Mouse (Mus musculus) kidney, embryonic 16.5 days (tissue): ENCODE measurements at regions not wholly inside any gene's neighbourhood (a gene's known extent, or its start where the extent isn't known, plus 50 kb on each side); places are given as distances from the start of the nearest gene placed in this dataset. TPM values are rescaled to one million over a fixed set of nuclear protein-coding genes. Genes with fewer than 3 reads are reported as not detected.

Source experiments
- ATAC-seq: fragments of 200-750 bp; cut with Nextera tagmentation; 2 replicates; pipeline ENCODE4 v1.8.0; 2017; ENCODE audit warnings: moderate TSS enrichment; ENCODE audit not compliant: low FRiP score, low TSS enrichment
- H3K27ac ChIP-seq: fragments of 300-500 bp; sonication (generic); 2 replicates; pipeline ENCODE4 v1.5.1; 2014; ENCODE audit warnings: low read length
- H3K27me3 ChIP-seq: fragments of 300-500 bp; sonication (generic); 2 replicates; pipeline ENCODE4 v1.6.1; 2014; ENCODE audit warnings: low read length, control low read depth, mixed read lengths; ENCODE audit not compliant: insufficient read depth
- H3K36me3 ChIP-seq: fragments of 300-500 bp; sonication (generic); 2 replicates; pipeline ENCODE4 v1.6.1; 2014; ENCODE audit warnings: low read length, control low read depth, mixed read lengths; ENCODE audit not compliant: insufficient read depth
- H3K4me1 ChIP-seq: fragments of 300-500 bp; sonication (generic); 2 replicates; pipeline ENCODE4 v1.6.1; 2014; ENCODE audit warnings: low read length, control low read depth, mixed read lengths; ENCODE audit not compliant: insufficient read depth
- H3K4me2 ChIP-seq: fragments of 300-500 bp; sonication (generic); replicated peaks from 2 replicates; pipeline ENCODE4 v1.6.1; 2014; ENCODE audit warnings: low read depth, low read length
- H3K4me3 ChIP-seq: fragments of 300-500 bp; sonication (generic); 2 replicates; pipeline ENCODE4 v1.5.1; 2014; ENCODE audit warnings: mild to moderate bottlenecking, low read length
- H3K9ac ChIP-seq: fragments of 300-500 bp; sonication (generic); replicated peaks from 2 replicates; pipeline ENCODE4 v1.6.1; 2014; ENCODE audit warnings: low read length
- H3K9me3 ChIP-seq: fragments of 300-500 bp; sonication (generic); 2 replicates; pipeline ENCODE4 v1.6.1; 2016; ENCODE audit warnings: low read length, control low read depth
- WGBS: fragments of 180-500 bp; shearing (Covaris S2); extraction: QIAGEN DNeasy Blood & Tissue Kit; methylation state at CpG from one replicate; pipeline ENCODE4 v1.1.7; 2014; 5-methylcytosine and 5-hydroxymethylcytosine counted together
- microRNA-seq: library from miRNA; unstranded; fragments of <30 nt; microRNA quantifications from one replicate; pipeline ENCODE4, GENCODE M21; 2016

GRCm38 (mm10) chr8:96680416-96681027 is 792.2 kb upstream of the Got2 start:
- no peak for ATAC-seq
- Histone ChIP-seq H3K27ac (no peak overlapping the region), H3K4me1 (no peaks in the 10 kb centered on the region), H3K9me3 (no peaks in the 10 kb centered on the region), H3K36me3 (no peaks in the 10 kb centered on the region), H3K4me2 (no peak overlapping the region), H3K9ac (no peak overlapping the region), H3K4me3 (no peak overlapping the region), H3K27me3 (no peaks in the 10 kb centered on the region)
- WGBS = 92% methylated on average over 16 of the region's 16 CpGs

- no peaks in the 10 kb centered on the region for H3K9me3 ChIP-seq
- H3K4me2 ChIP-seq = no peak overlapping the region
- WGBS = 85% methylated on average over 4 of the region's 4 CpGs
- no peak for ATAC-seq
- H3K4me3 ChIP-seq = no peak overlapping the region
- no peaks in the 10 kb centered on the region for H3K4me1 ChIP-seq
- H3K27me3 ChIP-seq = no peaks in the 10 kb centered on the region
- no peak overlapping the region for H3K9ac ChIP-seq
- no peaks in the 10 kb centered on the region for H3K36me3 ChIP-seq
- no peak overlapping the region for H3K27ac ChIP-seq
Measured at GRCm38 (mm10) chr8:96679510-96679909, 791.2 kb upstream of the Got2 start.

GRCm38 (mm10) chr8:96674703-96675102 is 786.4 kb upstream of the Got2 start:
- H3K27ac ChIP-seq = no peak overlapping the region
- H3K9ac ChIP-seq = no peak overlapping the region
- ATAC-seq = peak; percentile 51; the same call in 1 of the 2 replicates
- H3K36me3 ChIP-seq = no peaks in the 10 kb centered on the region
- no peaks in the 10 kb centered on the region for H3K27me3 ChIP-seq
- 45% methylated on average over 8 of the region's 8 CpGs for WGBS
- no peak overlapping the region for H3K4me2 ChIP-seq
- H3K9me3 ChIP-seq = no peaks in the 10 kb centered on the region
- no peaks in the 10 kb centered on the region for H3K4me1 ChIP-seq
- no peak overlapping the region for H3K4me3 ChIP-seq

GRCm38 (mm10) chr8:96656495-96657279 is 768.3 kb upstream of the Got2 start:
- Histone ChIP-seq H3K9me3 (no peaks in the 10 kb centered on the region), H3K4me3 (no peak overlapping the region), H3K27me3 (no peaks in the 10 kb centered on the region), H3K9ac (no peak overlapping the region), H3K4me2 (no peak overlapping the region), H3K27ac (no peak overlapping the region), H3K36me3 (no peaks in the 10 kb centered on the region), H3K4me1 (no peaks in the 10 kb centered on the region)
- ATAC-seq = no peak
- WGBS = 51% methylated on average over 8 of the region's 8 CpGs

- no peaks in the 10 kb centered on the region for H3K36me3 ChIP-seq
- 34% methylated on average over 5 of the region's 5 CpGs for WGBS
- no peaks in the 10 kb centered on the region for H3K4me1 ChIP-seq
- no peak overlapping the region for H3K9ac ChIP-seq
- H3K9me3 ChIP-seq = no peaks in the 10 kb centered on the region
- H3K4me2 ChIP-seq = no peak overlapping the region
- H3K4me3 ChIP-seq = no peak overlapping the region
- no peak overlapping the region for H3K27ac ChIP-seq
- no peaks in the 10 kb centered on the region for H3K27me3 ChIP-seq
- 0 out of 2 replicates have a peak, but pooled peaks have one; percentile 39 for ATAC-seq
Measured at GRCm38 (mm10) chr8:96647743-96648142, 759.4 kb upstream of the Got2 start.

Small RNAs in the stretch of these regions (microRNA-seq; reads per million reads assigned to microRNA genes)
- gene Gm24132 = not detected
